Mouse (Mus musculus) neural tube, embryonic 11.5 days (tissue): ENCODE results near the gene Fam213a. TPM values are rescaled to one million over a fixed set of nuclear protein-coding genes. Genes with fewer than 3 reads are reported as not detected.
"Not testable (repeated sequence)": the region's sequence is repeated elsewhere in the genome, so short reads cannot be mapped to it uniquely, and the experiment has no call there.

Experiments used
- ATAC-seq: fragments of 200-750 bp; cut with Nextera tagmentation; 2 replicates; pipeline ENCODE4 v1.8.0; 2017; ENCODE audit warnings: moderate number of reproducible peaks, mild to moderate bottlenecking, moderate TSS enrichment, moderate library complexity; ENCODE audit not compliant: insufficient read depth, low FRiP score, low TSS enrichment
- DNase-seq: peaks from one replicate; pipeline ENCODE4 v3.0.0-alpha.2; 2015; ENCODE audit warnings: low spot score
- H3K27ac ChIP-seq: fragments of 300-500 bp; sonication (generic); 2 replicates; pipeline ENCODE4 v1.5.1; 2014; ENCODE audit warnings: low read depth, mild to moderate bottlenecking, low read length
- H3K27me3 ChIP-seq: fragments of 300-500 bp; sonication (generic); 2 replicates; pipeline ENCODE4 v1.6.1; 2014; ENCODE audit warnings: mild to moderate bottlenecking, low read length, mixed read lengths; ENCODE audit not compliant: control insufficient read depth, insufficient read depth
- H3K36me3 ChIP-seq: fragments of 300-500 bp; sonication (generic); 2 replicates; pipeline ENCODE4 v1.6.1; 2014; ENCODE audit warnings: mild to moderate bottlenecking, low read length, moderate library complexity, mixed read lengths; ENCODE audit not compliant: control insufficient read depth, insufficient read depth
- H3K4me1 ChIP-seq: fragments of 300-500 bp; sonication (generic); 2 replicates; pipeline ENCODE4 v1.6.1; 2014; ENCODE audit warnings: low read length, mixed read lengths; ENCODE audit not compliant: control insufficient read depth, insufficient read depth
- H3K4me2 ChIP-seq: fragments of 300-500 bp; sonication (generic); 2 replicates; pipeline ENCODE4 v1.6.1; 2014; ENCODE audit warnings: low read depth, mild to moderate bottlenecking, moderate library complexity
- H3K4me3 ChIP-seq: fragments of 300-500 bp; sonication (generic); 2 replicates; pipeline ENCODE4 v1.5.1; 2014; ENCODE audit warnings: low read depth, low read length
- H3K9ac ChIP-seq: fragments of 300-500 bp; sonication (generic); 2 replicates; pipeline ENCODE4 v1.6.1; 2014; ENCODE audit warnings: mild to moderate bottlenecking, low read length
- H3K9me3 ChIP-seq: fragments of 300-500 bp; sonication (generic); 2 replicates; pipeline ENCODE4 v1.6.1; 2016; ENCODE audit warnings: low read length; ENCODE audit not compliant: control insufficient read depth
- WGBS: fragments of 180-500 bp; shearing (Covaris S2); extraction: QIAGEN DNeasy Blood & Tissue Kit; methylation state at CpG from one replicate; pipeline ENCODE4 v1.1.7; 2014; 5-methylcytosine and 5-hydroxymethylcytosine counted together
- polyA plus RNA-seq: library from polyadenylated mRNA; unstranded; fragments of >200 nt; fragmentation: Nextera tagmentation; extraction: Ambion mirVana; gene quantifications from 2 replicates; pipeline ENCODE4 v1.2.1, GENCODE M21; 2014

Fam213a gene
- 48.5 and 48.8 TPM in 2 replicates for polyA plus RNA-seq

- peak; percentile 97 for ATAC-seq
- Histone ChIP-seq H3K4me3 (peak within 1 kb of the TSS; percentile 57), H3K27ac (no peak within 1 kb of the TSS), H3K4me2 (peak within 1 kb of the TSS; percentile 84), H3K9ac (peak within 1 kb of the TSS; percentile 74), H3K9me3 (no peaks in the 10 kb centered on the region), H3K27me3 (no peaks in the 10 kb centered on the region), H3K4me1 (no peaks in the 10 kb centered on the region), H3K36me3 (no peaks in the 10 kb centered on the region)
- WGBS = 8% methylated on average over 32 of the region's 32 CpGs
- peak; percentile 91 for DNase-seq
Measured at GRCm38 (mm10) chr14:41013630-41014613, at the start of gene Fam213a. Fam213a (minus strand) TSS chr14:41013788.

GRCm38 (mm10) chr14:41053190-41053589 lies 39.6 kb upstream of the Fam213a start:
- H3K9me3 ChIP-seq, H3K4me2 ChIP-seq, H3K4me3 ChIP-seq, H3K36me3 ChIP-seq, H3K4me1 ChIP-seq, H3K9ac ChIP-seq, H3K27ac ChIP-seq, ATAC-seq, H3K27me3 ChIP-seq, DNase-seq: not testable (repeated sequence)
- 78% methylated on average over 3 of the region's 4 CpGs for WGBS

GRCm38 (mm10) chr14:41052481-41052880 lies 38.9 kb upstream of the Fam213a start:
- H3K27me3 ChIP-seq = no peaks in the 10 kb centered on the region
- no peak overlapping the region for H3K9ac ChIP-seq
- no peaks in the 10 kb centered on the region for H3K4me1 ChIP-seq
- DNase-seq (no peak), ATAC-seq (no peak)
- 82% methylated on average over 5 of the region's 5 CpGs for WGBS
- H3K27ac ChIP-seq = no peak overlapping the region
- no peak overlapping the region for H3K4me2 ChIP-seq
- no peaks in the 10 kb centered on the region for H3K9me3 ChIP-seq
- no peaks in the 10 kb centered on the region for H3K36me3 ChIP-seq
- no peak overlapping the region for H3K4me3 ChIP-seq

GRCm38 (mm10) chr14:41050471-41050870 lies 36.9 kb upstream of the Fam213a start:
- Histone ChIP-seq H3K9ac (no peak overlapping the region), H3K4me3 (no peak overlapping the region), H3K27me3 (no peaks in the 10 kb centered on the region), H3K4me1 (no peaks in the 10 kb centered on the region), H3K9me3 (no peaks in the 10 kb centered on the region), H3K27ac (no peak overlapping the region), H3K36me3 (no peaks in the 10 kb centered on the region), H3K4me2 (no peak overlapping the region)
- ATAC-seq (no peak), DNase-seq (no peak)
- WGBS = 75% methylated on average over 6 of the region's 6 CpGs

- Histone ChIP-seq H3K27me3 (no peaks in the 10 kb centered on the region), H3K27ac (no peak overlapping the region), H3K9me3 (no peaks in the 10 kb centered on the region), H3K4me2 (no peak overlapping the region), H3K9ac (no peak overlapping the region), H3K36me3 (no peaks in the 10 kb centered on the region), H3K4me1 (no peaks in the 10 kb centered on the region), H3K4me3 (no peak overlapping the region)
- WGBS = 82% methylated on average over 2 of the region's 2 CpGs
- DNase-seq (no peak), ATAC-seq (no peak)
Measured at GRCm38 (mm10) chr14:41047402-41047801, 33.8 kb upstream of the Fam213a start.

GRCm38 (mm10) chr14:41035146-41035798 lies 21.7 kb upstream of the Fam213a start:
- Histone ChIP-seq H3K4me2 (no peak overlapping the region), H3K9me3 (no peaks in the 10 kb centered on the region), H3K4me3 (no peak overlapping the region), H3K4me1 (no peaks in the 10 kb centered on the region), H3K27me3 (no peaks in the 10 kb centered on the region), H3K36me3 (no peaks in the 10 kb centered on the region), H3K27ac (no peak overlapping the region), H3K9ac (no peak overlapping the region)
- DNase-seq = peak; percentile 59
- ATAC-seq = peak; percentile 41; the same call in 1 of the 2 replicates
- 41% methylated on average over 6 of the region's 6 CpGs for WGBS

GRCm38 (mm10) chr14:41033135-41034110 lies 19.8 kb upstream of the Fam213a start:
- no peak overlapping the region for H3K27ac ChIP-seq
- H3K4me1 ChIP-seq = no peaks in the 10 kb centered on the region
- no peaks in the 10 kb centered on the region for H3K9me3 ChIP-seq
- DNase-seq (peak; percentile 83), ATAC-seq (peak; percentile 20; the same call in 1 of the 2 replicates)
- WGBS = 58% methylated on average over 13 of the region's 13 CpGs
- no peak overlapping the region for H3K4me2 ChIP-seq
- no peak overlapping the region for H3K4me3 ChIP-seq
- no peaks in the 10 kb centered on the region for H3K36me3 ChIP-seq
- H3K9ac ChIP-seq = no peak overlapping the region
- no peaks in the 10 kb centered on the region for H3K27me3 ChIP-seq

- DNase-seq (no peak), ATAC-seq (no peak)
- Histone ChIP-seq H3K27ac (no peak overlapping the region), H3K27me3 (no peaks in the 10 kb centered on the region), H3K4me2 (no peak overlapping the region), H3K4me3 (no peak overlapping the region), H3K9me3 (no peaks in the 10 kb centered on the region), H3K9ac (no peak overlapping the region), H3K4me1 (no peaks in the 10 kb centered on the region), H3K36me3 (no peaks in the 10 kb centered on the region)
- 93% methylated on average over 6 of the region's 6 CpGs for WGBS
Measured at GRCm38 (mm10) chr14:41030989-41031513, 17.5 kb upstream of the Fam213a start.
